Mouse (Mus musculus) spleen, adult 2 months (tissue): ENCODE data around the gene Arntl. TPM values are rescaled to one million over a fixed set of nuclear protein-coding genes. Genes with fewer than 3 reads are reported as not detected.

Source experiments
- DNase-seq, 2 experiments: peaks; one replicate each; pipeline versions ENCODE4 v3.0.0 to v3.0.0-alpha.2; 2012 to 2021; ENCODE audit warnings: low spot score in 2 of 2, low read depth in 1 of 2
- H3K27ac ChIP-seq: fragments of 200-500 bp; 2 replicates; pipeline ENCODE4 v1.5.1; 2012; ENCODE audit warnings: low read length, inconsistent platforms; ENCODE audit not compliant: insufficient read depth
- H3K27me3 ChIP-seq: fragments of 200-500 bp; 2 replicates; pipeline ENCODE4 v1.6.1; 2012; ENCODE audit warnings: mild to moderate bottlenecking, moderate library complexity, low read length, inconsistent platforms; ENCODE audit not compliant: control insufficient read depth, insufficient read depth
- H3K36me3 ChIP-seq: fragments of 200-500 bp; 2 replicates; pipeline ENCODE4 v1.6.1; 2012; ENCODE audit warnings: mild to moderate bottlenecking, low read length, inconsistent platforms; ENCODE audit not compliant: control insufficient read depth, insufficient read depth
- H3K4me1 ChIP-seq: fragments of 200-500 bp; 2 replicates; pipeline ENCODE4 v1.6.1; 2011; ENCODE audit warnings: inconsistent platforms; ENCODE audit not compliant: control insufficient read depth, insufficient read depth, insufficient read length
- H3K4me3 ChIP-seq: fragments of 200-500 bp; 2 replicates; pipeline ENCODE4 v1.5.1; 2011; ENCODE audit warnings: mild to moderate bottlenecking, inconsistent platforms; ENCODE audit not compliant: insufficient read depth, insufficient read length; ENCODE audit errors: extremely low read depth
- CTCF ChIP-seq: fragments of 200-500 bp; IDR thresholded peaks from 2 replicates; pipeline ENCODE4 v1.5.1; 2011; ENCODE audit warnings: mild to moderate bottlenecking, inconsistent platforms; ENCODE audit not compliant: insufficient read depth, insufficient read length, insufficient replicate concordance; ENCODE audit errors: extremely low read depth
- POLR2A ChIP-seq: fragments of 200-500 bp; IDR thresholded peaks from 2 replicates; pipeline ENCODE4 v1.6.1; 2011; ENCODE audit warnings: low read depth, low read length, inconsistent platforms
- WGBS: fragments of 180-500 bp; shearing (Covaris S2); methylation state at CpG from one replicate; pipeline ENCODE4 v1.1.7; 2018; 5-methylcytosine and 5-hydroxymethylcytosine counted together
- polyA plus RNA-seq: library from polyadenylated mRNA; depleted of rRNA; stranded (reverse); fragments of >200 nt; gene quantifications from 2 replicates; pipeline ENCODE4 v1.2.3, GENCODE M21; 2012

Arntl gene
- polyA plus RNA-seq, 1 experiment: 6.3 TPM

DNA sequence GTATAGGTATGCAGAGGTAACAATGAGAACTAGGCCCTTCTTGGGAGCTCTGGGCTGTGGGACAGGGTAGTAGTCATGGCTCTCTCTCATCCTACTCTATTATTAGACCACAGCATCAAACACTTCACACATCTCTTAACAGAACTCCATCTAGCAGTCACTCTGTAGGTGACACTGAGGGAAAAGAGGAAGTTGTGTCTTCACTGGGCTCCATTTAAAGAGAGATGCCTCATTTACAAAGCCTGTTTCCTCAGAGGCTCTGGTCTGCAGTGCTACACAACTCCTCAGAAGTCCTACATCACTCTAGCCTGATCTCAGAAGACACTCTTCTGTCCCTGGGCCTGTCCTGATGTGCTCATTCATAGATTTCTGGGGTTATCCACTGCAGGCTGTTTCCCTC is 61.8 kb downstream of the Arntl start:
- Histone ChIP-seq H3K4me1 (no peaks in the 10 kb centered on the region; the same call in 1 of the 2 replicates), H3K36me3 (no peaks in the 10 kb centered on the region), H3K27ac (no peak overlapping the region), H3K27me3 (no peaks in the 10 kb centered on the region), H3K4me3 (no peak overlapping the region)
- DNase-seq: no peak
- TF ChIP-seq CTCF (no peak), POLR2A (no peak)

DNA sequence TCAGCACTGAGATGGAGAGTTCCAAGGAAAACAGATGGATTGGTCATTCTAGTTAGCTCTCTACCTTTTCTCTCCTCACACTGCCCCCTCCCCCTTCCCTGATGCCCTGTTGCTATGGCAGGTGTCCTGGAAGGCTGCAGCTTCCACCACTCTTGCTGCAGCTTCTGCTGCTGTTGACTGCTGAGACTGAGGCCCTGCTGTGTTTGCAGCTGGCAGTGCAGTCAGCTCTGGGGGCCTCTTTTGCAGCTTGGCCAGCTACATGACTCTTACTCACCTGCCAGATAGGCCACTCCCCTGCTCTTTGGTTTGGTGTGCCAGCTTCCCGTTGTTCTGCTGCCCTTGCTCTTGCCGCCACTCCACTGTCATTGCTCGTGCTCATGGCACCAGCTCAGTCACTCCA is 62.7 kb downstream of the Arntl start:
- no peak for DNase-seq
- TF ChIP-seq CTCF (no peak), POLR2A (no peak)
- Histone ChIP-seq H3K4me1 (no peaks in the 10 kb centered on the region; the same call in 1 of the 2 replicates), H3K4me3 (no peak overlapping the region), H3K27ac (no peak overlapping the region), H3K27me3 (no peaks in the 10 kb centered on the region), H3K36me3 (no peaks in the 10 kb centered on the region)
- 58% methylated on average over 3 of the region's 3 CpGs for WGBS

DNA sequence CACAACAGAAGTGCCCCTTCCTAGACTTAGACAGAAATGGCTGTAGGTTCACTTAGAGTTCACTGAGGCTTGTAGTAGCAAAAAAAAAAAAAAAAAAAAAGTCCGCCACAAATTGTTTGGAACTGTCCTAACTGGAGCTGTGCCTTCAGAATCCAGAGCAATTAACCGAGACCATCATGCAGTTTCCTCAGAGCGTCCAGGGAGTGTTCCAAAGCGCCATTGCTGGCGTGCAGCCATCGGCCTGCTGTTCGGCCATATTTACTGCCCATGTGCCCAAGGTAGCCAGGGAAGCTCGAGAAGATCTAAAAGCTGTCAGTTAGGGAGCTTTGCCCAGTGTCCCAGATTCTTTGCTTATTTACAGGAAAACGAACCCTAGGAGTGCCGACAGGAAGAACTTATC is 63.3 kb downstream of the Arntl start:
- no peak overlapping the region for H3K27ac ChIP-seq
- no peak for TF ChIP-seq CTCF
- no peak for TF ChIP-seq POLR2A
- no peak overlapping the region for H3K4me3 ChIP-seq
- H3K27me3 ChIP-seq: no peaks in the 10 kb centered on the region
- no peaks in the 10 kb centered on the region; the same call in 1 of the 2 replicates for H3K4me1 ChIP-seq
- 90% methylated on average over 10 of the region's 10 CpGs for WGBS
- no peak for DNase-seq
- H3K36me3 ChIP-seq: no peaks in the 10 kb centered on the region

DNA sequence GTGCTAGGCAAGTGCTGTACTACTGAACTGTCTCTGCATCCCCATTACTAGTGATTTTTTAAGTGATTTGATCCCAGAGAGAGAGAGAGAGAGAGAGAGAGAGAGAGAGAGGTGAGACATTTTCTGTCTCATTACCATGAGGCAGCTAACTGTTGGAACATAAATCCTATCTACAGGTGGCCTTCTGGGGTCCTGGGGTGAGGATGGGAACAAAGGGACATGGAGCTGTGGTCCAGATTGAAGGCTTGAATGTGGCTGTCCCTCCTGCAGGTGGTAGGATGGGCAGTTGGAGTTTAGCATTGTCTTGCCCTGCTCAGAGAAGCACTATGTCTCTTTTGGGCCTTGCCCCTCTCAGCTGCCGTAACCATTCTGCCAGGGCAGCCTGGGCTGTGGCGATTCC is 63.7 kb downstream of the Arntl start:
- WGBS: 81% methylated on average over 2 of the region's 2 CpGs
- Histone ChIP-seq H3K27me3 (no peaks in the 10 kb centered on the region), H3K27ac (no peak overlapping the region), H3K4me3 (no peak overlapping the region), H3K36me3 (no peaks in the 10 kb centered on the region), H3K4me1 (no peaks in the 10 kb centered on the region; the same call in 1 of the 2 replicates)
- no peak for TF ChIP-seq CTCF
- TF ChIP-seq POLR2A: no peak
- DNase-seq: no peak

DNA sequence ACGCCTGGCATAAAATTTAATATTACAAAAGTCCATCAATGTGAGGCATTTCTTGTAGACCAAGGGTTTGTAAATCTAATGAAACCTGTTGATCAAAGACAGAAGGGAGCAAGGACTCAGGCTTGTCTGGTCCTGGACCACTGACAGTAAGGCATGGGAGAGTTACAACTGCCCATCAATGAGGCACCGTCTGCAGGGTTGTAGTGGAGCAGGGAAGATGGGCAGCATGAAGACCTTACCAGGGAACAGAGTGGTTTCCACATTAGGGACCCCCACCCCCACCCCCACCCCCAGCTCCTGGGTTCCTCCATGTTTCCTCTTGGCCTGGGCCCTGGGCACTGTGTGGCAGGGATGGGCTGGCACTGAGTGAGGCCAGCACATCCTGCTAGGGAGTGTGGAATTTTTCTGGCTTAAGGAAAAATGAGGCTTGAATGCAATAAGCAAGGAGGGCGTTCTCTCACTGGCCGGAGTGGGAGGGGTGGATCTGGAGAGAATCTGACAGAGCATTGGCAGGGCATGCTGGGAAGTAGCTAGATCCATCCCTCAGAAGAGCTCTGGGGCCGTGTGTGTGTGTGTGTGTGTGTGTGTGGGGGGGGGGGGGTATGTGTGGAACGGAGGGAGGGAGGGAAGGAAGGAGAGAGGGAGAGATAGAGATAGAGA is 65.2 kb downstream of the Arntl start:
- no peak for DNase-seq
- Histone ChIP-seq H3K4me1 (no peaks in the 10 kb centered on the region; the same call in 1 of the 2 replicates), H3K27ac (no peak overlapping the region), H3K4me3 (no peak overlapping the region), H3K36me3 (no peaks in the 10 kb centered on the region), H3K27me3 (no peaks in the 10 kb centered on the region)
- 86% methylated on average over 6 of the region's 6 CpGs for WGBS
- no peak for TF ChIP-seq CTCF
- TF ChIP-seq POLR2A: no peak

DNA sequence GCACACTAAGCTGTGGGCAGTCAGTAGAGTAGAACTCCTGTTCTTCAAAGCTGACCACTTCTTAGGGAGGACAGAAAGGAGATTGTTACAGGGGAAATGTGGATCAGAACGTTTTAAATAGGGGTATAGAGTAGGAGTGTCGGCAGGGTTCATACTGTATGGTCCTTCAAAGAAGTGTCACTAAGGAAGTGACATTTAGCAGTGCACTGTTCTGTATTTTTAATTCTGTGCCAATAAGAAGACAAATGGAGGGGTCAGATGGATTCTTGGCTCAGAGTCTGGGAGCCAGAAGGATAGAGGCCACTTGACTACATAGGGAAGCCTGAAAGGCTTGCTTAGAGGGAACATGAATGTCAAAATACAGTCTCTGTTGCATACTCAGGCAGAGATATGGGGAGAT is 70.0 kb downstream of the Arntl start:
- H3K4me1 ChIP-seq: no peaks in the 10 kb centered on the region
- WGBS: 78% methylated on average over 2 of the region's 2 CpGs
- no peak overlapping the region for H3K27ac ChIP-seq
- DNase-seq: no peak
- TF ChIP-seq CTCF (no peak), POLR2A (no peak)
- H3K27me3 ChIP-seq: no peaks in the 10 kb centered on the region
- no peak overlapping the region for H3K4me3 ChIP-seq
- peaks cover 3% of the 10 kb centered on the region for H3K36me3 ChIP-seq

DNA sequence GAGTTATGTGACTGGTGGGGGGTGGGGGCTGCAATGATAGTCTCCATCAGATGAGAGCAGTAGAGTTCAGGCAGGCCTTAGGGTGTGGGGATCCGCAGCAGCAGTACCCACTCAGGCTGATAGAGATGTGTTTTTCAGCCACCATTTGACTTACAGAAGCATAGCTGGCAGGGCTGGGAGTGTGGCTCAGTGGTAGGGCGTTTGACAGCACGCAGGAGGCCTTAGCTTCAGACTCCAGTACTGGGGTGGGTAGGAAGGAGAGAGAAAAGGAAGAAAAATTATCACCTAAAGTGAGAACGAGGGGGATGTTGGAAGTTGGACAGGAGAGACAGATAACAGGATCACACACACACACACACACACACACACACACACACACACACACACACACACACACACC is 71.2 kb downstream of the Arntl start:
- Histone ChIP-seq H3K36me3 (peaks cover 6% of the 10 kb centered on the region), H3K27ac (no peak overlapping the region), H3K4me1 (no peaks in the 10 kb centered on the region), H3K27me3 (no peaks in the 10 kb centered on the region), H3K4me3 (no peak overlapping the region)
- TF ChIP-seq POLR2A (no peak), CTCF (no peak)
- DNase-seq: no peak
- WGBS: 84% methylated on average over 4 of the region's 4 CpGs
